Mouse (Mus musculus): Measurements from ENCODE around the gene Gm11237. TPM values are rescaled to one million over a fixed set of nuclear protein-coding genes. Genes with fewer than 3 reads are reported as not detected.
"Not testable (repeated sequence)": the region's sequence is repeated elsewhere in the genome, so short reads cannot be mapped to it uniquely, and the experiment has no call there.

Gm11237 gene
- polyA plus RNA-seq (2015; fragmentation: Nextera tagmentation; extraction: Ambion mirVana), result not detected in 2 replicates

GRCm38 (mm10) chr4:73622684-73623083 is at the start of gene Gm11237:
Gene Gm11237, plus strand, starts transcription at chr4:73622984.
- H3K9me3 ChIP-seq (replicated peaks; ENCODE audit: control insufficient read depth, low read length); H3K36me3 ChIP-seq (ENCODE audit: control insufficient read depth, insufficient read depth, low read length); H3K27me3 ChIP-seq (ENCODE audit: control insufficient read depth, insufficient read depth, low read length); H3K4me3 ChIP-seq (replicated peaks; ENCODE audit: low read length); ATAC-seq (ENCODE audit: insufficient read depth, low FRiP score); H3K27ac ChIP-seq (ENCODE audit: low read length); H3K4me1 ChIP-seq (ENCODE audit: control insufficient read depth, insufficient read depth, low read length); H3K4me2 ChIP-seq (ENCODE audit: low read depth, low read length); H3K9ac ChIP-seq (ENCODE audit: low read length): not testable (repeated sequence)
- no CpG with 5 or more reads among the region's 3 CpGs for WGBS

- Histone ChIP-seq H3K9me3 (replicated peaks; ENCODE audit: control insufficient read depth, low read length) (no peaks in the 10 kb centered on the region), H3K9ac (ENCODE audit: low read length) (no peak overlapping the region), H3K4me1 (ENCODE audit: control insufficient read depth, insufficient read depth, low read length) (no peaks in the 10 kb centered on the region), H3K4me3 (replicated peaks; ENCODE audit: low read length) (no peak overlapping the region), H3K4me2 (ENCODE audit: low read depth, low read length) (no peak overlapping the region), H3K27ac (ENCODE audit: low read length) (no peak overlapping the region), H3K36me3 (ENCODE audit: control insufficient read depth, insufficient read depth, low read length) (no peaks in the 10 kb centered on the region), H3K27me3 (ENCODE audit: control insufficient read depth, insufficient read depth, low read length) (no peaks in the 10 kb centered on the region)
- no peak for ATAC-seq (ENCODE audit: insufficient read depth, low FRiP score)
- 7% methylated on average over 3 of the region's 3 CpGs for WGBS
Observed at GRCm38 (mm10) chr4:73599248-73599647, 23.5 kb upstream of the Gm11237 start.

GRCm38 (mm10) chr4:73607581-73607980 is 15.2 kb upstream of the Gm11237 start, which contains the start of gene Gm11238:
Gene Gm11238, plus strand, starts transcription at chr4:73607881.
- not testable (repeated sequence) for H3K9ac ChIP-seq (ENCODE audit: low read length); H3K4me1 ChIP-seq (ENCODE audit: control insufficient read depth, insufficient read depth, low read length); H3K9me3 ChIP-seq (replicated peaks; ENCODE audit: control insufficient read depth, low read length); ATAC-seq (ENCODE audit: insufficient read depth, low FRiP score); H3K36me3 ChIP-seq (ENCODE audit: control insufficient read depth, insufficient read depth, low read length); H3K27ac ChIP-seq (ENCODE audit: low read length); H3K4me3 ChIP-seq (replicated peaks; ENCODE audit: low read length); H3K27me3 ChIP-seq (ENCODE audit: control insufficient read depth, insufficient read depth, low read length); H3K4me2 ChIP-seq (ENCODE audit: low read depth, low read length)
- no CpG with 5 or more reads among the region's 3 CpGs for WGBS

DNA sequence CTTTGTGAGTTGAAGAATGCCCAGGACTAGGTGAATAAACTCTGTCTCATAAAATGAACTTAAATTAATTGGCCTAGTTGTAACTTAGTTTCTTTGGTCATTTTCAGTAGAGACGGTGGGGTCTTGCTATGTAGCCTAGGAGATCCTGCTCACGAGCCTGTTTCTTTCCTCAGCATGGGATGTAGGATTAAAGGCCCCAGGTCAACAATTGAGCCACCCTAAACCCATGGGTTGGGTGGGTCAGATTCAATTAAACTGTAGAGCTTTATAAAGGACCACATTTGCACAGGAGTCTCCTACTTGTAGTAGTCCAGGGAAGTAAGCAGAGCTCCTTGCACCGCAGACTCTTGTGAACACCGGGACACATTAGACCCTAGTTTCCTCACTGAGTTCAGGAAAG is 15.0 kb downstream of the Gm11237 start, which contains the start of gene Gm11236:
Gm11236 (plus strand) TSS at position 301 of the 400 bp plus-strand sequence.
- not testable (repeated sequence) for H3K4me1 ChIP-seq (ENCODE audit: control insufficient read depth, insufficient read depth, low read length); ATAC-seq (ENCODE audit: insufficient read depth, low FRiP score); H3K4me2 ChIP-seq (ENCODE audit: low read depth, low read length); H3K36me3 ChIP-seq (ENCODE audit: control insufficient read depth, insufficient read depth, low read length); H3K27me3 ChIP-seq (ENCODE audit: control insufficient read depth, insufficient read depth, low read length); H3K9me3 ChIP-seq (replicated peaks; ENCODE audit: control insufficient read depth, low read length); H3K27ac ChIP-seq (ENCODE audit: low read length); H3K4me3 ChIP-seq (replicated peaks; ENCODE audit: low read length); H3K9ac ChIP-seq (ENCODE audit: low read length)
- WGBS, result no CpG with 5 or more reads among the region's 4 CpGs

- H3K4me2 ChIP-seq (ENCODE audit: low read depth, low read length); ATAC-seq (ENCODE audit: insufficient read depth, low FRiP score); H3K4me3 ChIP-seq (replicated peaks; ENCODE audit: low read length); H3K27me3 ChIP-seq (ENCODE audit: control insufficient read depth, insufficient read depth, low read length); H3K27ac ChIP-seq (ENCODE audit: low read length); H3K4me1 ChIP-seq (ENCODE audit: control insufficient read depth, insufficient read depth, low read length); H3K9ac ChIP-seq (ENCODE audit: low read length); H3K9me3 ChIP-seq (replicated peaks; ENCODE audit: control insufficient read depth, low read length); H3K36me3 ChIP-seq (ENCODE audit: control insufficient read depth, insufficient read depth, low read length): not testable (repeated sequence)
- WGBS, result 78% methylated on average over 4 of the region's 4 CpGs
Observed at GRCm38 (mm10) chr4:73661864-73662263, 39.1 kb downstream of the Gm11237 start.

DNA sequence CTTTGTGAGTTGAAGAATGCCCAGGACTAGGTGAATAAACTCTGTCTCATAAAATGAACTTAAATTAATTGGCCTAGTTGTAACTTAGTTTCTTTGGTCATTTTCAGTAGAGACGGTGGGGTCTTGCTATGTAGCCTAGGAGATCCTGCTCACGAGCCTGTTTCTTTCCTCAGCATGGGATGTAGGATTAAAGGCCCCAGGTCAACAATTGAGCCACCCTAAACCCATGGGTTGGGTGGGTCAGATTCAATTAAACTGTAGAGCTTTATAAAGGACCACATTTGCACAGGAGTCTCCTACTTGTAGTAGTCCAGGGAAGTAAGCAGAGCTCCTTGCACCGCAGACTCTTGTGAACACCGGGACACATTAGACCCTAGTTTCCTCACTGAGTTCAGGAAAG is 45.3 kb downstream of the Gm11237 start, which contains the start of gene Gm11239:
Gm11239 (plus strand) TSS at position 301 of the 400 bp plus-strand sequence.
- no CpG with 5 or more reads among the region's 4 CpGs for WGBS
- H3K4me1 ChIP-seq (ENCODE audit: control insufficient read depth, insufficient read depth, low read length), result not testable (repeated sequence)

More for the DNA sequence above, 45.3 kb downstream of the Gm11237 start, which contains the start of gene Gm11239:
- H3K27ac ChIP-seq (ENCODE audit: low read length); H3K27me3 ChIP-seq (ENCODE audit: control insufficient read depth, insufficient read depth, low read length); H3K36me3 ChIP-seq (ENCODE audit: control insufficient read depth, insufficient read depth, low read length); H3K4me2 ChIP-seq (ENCODE audit: low read depth, low read length); H3K9me3 ChIP-seq (replicated peaks; ENCODE audit: control insufficient read depth, low read length); H3K4me3 ChIP-seq (replicated peaks; ENCODE audit: low read length); H3K9ac ChIP-seq (ENCODE audit: low read length); ATAC-seq (ENCODE audit: insufficient read depth, low FRiP score): not testable (repeated sequence)

Other genes starting within 250 kb of the Gm11237 start
- gene Gm11487, start 217.9 kb upstream of the Gm11237 start, polyA plus RNA-seq (2015; fragmentation: Nextera tagmentation; extraction: Ambion mirVana), result not detected in 2 replicates
- gene Gm11238, start 15.1 kb upstream of the Gm11237 start, polyA plus RNA-seq (2015; fragmentation: Nextera tagmentation; extraction: Ambion mirVana), result not detected in 2 replicates
- gene Gm11236, start 15.1 kb downstream of the Gm11237 start, polyA plus RNA-seq (2015; fragmentation: Nextera tagmentation; extraction: Ambion mirVana), result not detected in 2 replicates
- not detected in 2 replicates for gene Gm11239, start 45.4 kb downstream of the Gm11237 start, polyA plus RNA-seq (2015; fragmentation: Nextera tagmentation; extraction: Ambion mirVana)
- gene Gm428, start 60.5 kb downstream of the Gm11237 start, polyA plus RNA-seq (2015; fragmentation: Nextera tagmentation; extraction: Ambion mirVana), result not detected in 2 replicates
- 9.8 and 10.8 TPM in 2 replicates for gene Rasef, start 168.0 kb downstream of the Gm11237 start, polyA plus RNA-seq (2015; fragmentation: Nextera tagmentation; extraction: Ambion mirVana)